Comparison of ENCODE assay signal across 12 mouse cellular contexts in genomic region chr1:24248294-24249104, GRCm38 (mm10).
DNase-seq lines count a peak whose midpoint lies in the region; ATAC-seq and TF ChIP-seq lines count a peak whose summit lies in the region.
"Had no signal": no experiment of that assay in that cellular context is flagged by ENCODE, and none has a peak within 500 bp of the region (broad histone marks: within the 10 kb centered on the region; RNA-seq: fewer than 3 reads in every experiment).

No protein-coding gene starts in this region.

- TF ChIP-seq RAD21 in CH12.LX (IDR thresholded peaks at IDR 0.05; ENCODE audit: low read depth, low read length) = no peak

- TF ChIP-seq POLR2A in CH12.LX (IDR thresholded peaks at IDR 0.05; ENCODE audit: low read depth, low read length) = no peak

- H3K36me3 ChIP-seq in embryonic facial prominence, embryonic 11.5 days (replicated peaks; ENCODE audit: control insufficient read depth, insufficient read depth, low read depth, low read length) = no peaks in the 10 kb centered on the region
- peaks cover 8% of the 10 kb centered on the region for H3K36me3 ChIP-seq in embryonic facial prominence, embryonic 10.5 days (replicated peaks)
- no peaks in the 10 kb centered on the region for H3K36me3 ChIP-seq in CH12.LX (replicated peaks in 1 of 2; ENCODE audit: control insufficient read depth in 1 of 2, insufficient read depth in 1 of 2, low read length in 1 of 2)
- H3K36me3 ChIP-seq in forebrain, embryonic 14.5 days (ENCODE audit: control insufficient read depth, insufficient read depth, low read length) = no peaks in the 10 kb centered on the region
- H3K36me3 ChIP-seq in midbrain, embryonic 12.5 days = no peaks in the 10 kb centered on the region
- H3K36me3 ChIP-seq: heart, embryonic 10.5 days had no signal

- H3K27me3 ChIP-seq in embryonic facial prominence, embryonic 11.5 days (ENCODE audit: control insufficient read depth, insufficient read depth, low read length) = no peaks in the 10 kb centered on the region
- H3K27me3 ChIP-seq in embryonic facial prominence, embryonic 10.5 days (replicated peaks; ENCODE audit: low read depth, poor library complexity, severe bottlenecking) = no peaks in the 10 kb centered on the region
- H3K27me3 ChIP-seq in CH12.LX (replicated peaks) = no peaks in the 10 kb centered on the region
- H3K27me3 ChIP-seq in forebrain, embryonic 14.5 days (replicated peaks; ENCODE audit: control insufficient read depth, insufficient read depth, low read length) = no peaks in the 10 kb centered on the region
- no peaks in the 10 kb centered on the region for H3K27me3 ChIP-seq in midbrain, embryonic 12.5 days

- peak; percentile 67 for TF ChIP-seq EP300 in CH12.LX (IDR thresholded peaks at IDR 0.05; ENCODE audit: low read length)

- no peaks in the 10 kb centered on the region for H3K4me1 ChIP-seq in embryonic facial prominence, embryonic 11.5 days (ENCODE audit: control insufficient read depth, insufficient read depth, low read length)
- peaks cover 4% of the 10 kb centered on the region; the same call in 1 of the 2 replicates for H3K4me1 ChIP-seq in embryonic facial prominence, embryonic 10.5 days
- peaks cover 0 to 11% of the 10 kb centered on the region in 2 experiments; a peak in 2 of 4 replicates for H3K4me1 ChIP-seq in CH12.LX (ENCODE audit: control insufficient read depth in 1 of 2, insufficient read depth in 2 of 2)
- peaks cover 5% of the 10 kb centered on the region; the same call in 1 of the 2 replicates for H3K4me1 ChIP-seq in forebrain, embryonic 14.5 days (ENCODE audit: control insufficient read depth, insufficient read depth, low read length)
- H3K4me1 ChIP-seq in midbrain, embryonic 12.5 days = peaks cover 7% of the 10 kb centered on the region; the same call in 1 of the 2 replicates
- H3K4me1 ChIP-seq: heart, embryonic 10.5 days had no signal

- ATAC-seq in embryonic facial prominence, embryonic 11.5 days (replicated peaks; ENCODE audit: insufficient number of reproducible peaks, low FRiP score, low TSS enrichment, low read depth) = 0 out of 2 replicates have a peak, but pooled peaks have one; percentile 22
- ATAC-seq in forebrain, embryonic 14.5 days = peak; percentile 54
- ATAC-seq in midbrain, embryonic 12.5 days (ENCODE audit: low FRiP score, low read depth) = peak; percentile 57
- ATAC-seq: inflammation-experienced regulatory T-cells, adult 6 months had no signal

- TF ChIP-seq CTCF in CH12.LX (conservative IDR thresholded peaks at IDR 0.05 in 1 of 2, IDR thresholded peaks at IDR 0.05 in 1 of 2; ENCODE audit: low read depth in 2 of 2, low read length in 2 of 2) = no peak

- H3K9me3 ChIP-seq in embryonic facial prominence, embryonic 11.5 days (replicated peaks; ENCODE audit: control insufficient read depth, low read length) = no peaks in the 10 kb centered on the region
- no peaks in the 10 kb centered on the region for H3K9me3 ChIP-seq in embryonic facial prominence, embryonic 10.5 days
- H3K9me3 ChIP-seq in CH12.LX (replicated peaks; ENCODE audit: low read length) = no peaks in the 10 kb centered on the region
- H3K9me3 ChIP-seq in forebrain, embryonic 14.5 days (replicated peaks; ENCODE audit: control insufficient read depth, low read length) = no peaks in the 10 kb centered on the region
- no peaks in the 10 kb centered on the region for H3K9me3 ChIP-seq in midbrain, embryonic 12.5 days
- H3K9me3 ChIP-seq: heart, embryonic 10.5 days had no signal

- WGBS in embryonic facial prominence, embryonic 11.5 days = 74% methylated on average over 10 of the region's 10 CpGs
- 78% methylated on average over 10 of the region's 10 CpGs for WGBS in embryonic facial prominence, embryonic 10.5 days
- WGBS in forebrain, embryonic 14.5 days = 73% methylated on average over 10 of the region's 10 CpGs
- WGBS in midbrain, embryonic 12.5 days = 78% methylated on average over 10 of the region's 10 CpGs

- H3K4me2 ChIP-seq in embryonic facial prominence, embryonic 11.5 days (ENCODE audit: low read depth, low read length) = no peak overlapping the region
- H3K4me2 ChIP-seq in CH12.LX (ENCODE audit: insufficient read depth, low read depth, poor library complexity, severe bottlenecking) = peak overlapping the region; percentile 18; the same call in 1 of the 2 replicates
- H3K4me2 ChIP-seq in forebrain, embryonic 14.5 days (ENCODE audit: low read length) = no peak overlapping the region
- H3K4me2 ChIP-seq in midbrain, embryonic 12.5 days (replicated peaks) = no peak overlapping the region

- DNase-seq in embryonic facial prominence, embryonic 11.5 days (ENCODE audit: low spot score) = no peak
- DNase-seq in embryonic facial prominence, embryonic 10.5 days (ENCODE audit: low spot score) = no peak
- peak; percentile 18 for DNase-seq in CH12.LX (ENCODE audit: extremely low read depth)
- DNase-seq in forebrain, embryonic 14.5 days (ENCODE audit: low spot score) = no peak
- no peak for DNase-seq in gastrocnemius, adult 18-20 months (ENCODE audit: low spot score)
- DNase-seq in lung, postnatal 4 days = no peak
- DNase-seq in heart, adult 11 months = no peak
- DNase-seq: adrenal gland, adult 2 months; thymus, postnatal 36 days had no signal

- H3K9ac ChIP-seq in embryonic facial prominence, embryonic 11.5 days (replicated peaks; ENCODE audit: low read length) = no peak overlapping the region
- no peak overlapping the region for H3K9ac ChIP-seq in CH12.LX (ENCODE audit: insufficient read depth, low read depth)
- 0 out of 2 replicates have a peak overlapping the region, but pooled peaks have one; percentile 4 for H3K9ac ChIP-seq in forebrain, embryonic 14.5 days (ENCODE audit: low read length)
- H3K9ac ChIP-seq in midbrain, embryonic 12.5 days (replicated peaks) = no peak overlapping the region

- H3K79me2 ChIP-seq in CH12.LX (replicated peaks; ENCODE audit: control insufficient read depth, extremely low read depth, insufficient read depth, poor library complexity, severe bottlenecking) = no peaks in the 10 kb centered on the region

- dilution Hi-C loops in CH12.LX (cut with MboI; ENCODE audit: extremely low pct_ligation_motif_present, extremely low pct_unique_long_range_greater_than_20kb, low sequenced_read_pairs) = no loop called here

- no peak overlapping the region for H3K4me3 ChIP-seq in embryonic facial prominence, embryonic 11.5 days (ENCODE audit: low read depth, low read length)
- no peak overlapping the region for H3K4me3 ChIP-seq in embryonic facial prominence, embryonic 10.5 days
- no peak overlapping the region for H3K4me3 ChIP-seq in CH12.LX (replicated peaks in 1 of 3; ENCODE audit: low read depth in 2 of 3, low read length in 2 of 3, poor library complexity in 1 of 3)
- H3K4me3 ChIP-seq in forebrain, embryonic 14.5 days (ENCODE audit: low read depth, low read length) = no peak overlapping the region
- H3K4me3 ChIP-seq in midbrain, embryonic 12.5 days = no peak overlapping the region
- H3K4me3 ChIP-seq: heart, embryonic 10.5 days had no signal

- no peak overlapping the region for H3K27ac ChIP-seq in embryonic facial prominence, embryonic 11.5 days (replicated peaks; ENCODE audit: low read depth, low read length)
- H3K27ac ChIP-seq in embryonic facial prominence, embryonic 10.5 days (replicated peaks) = no peak overlapping the region
- no peak overlapping the region for H3K27ac ChIP-seq in CH12.LX (ENCODE audit: insufficient read depth, low read depth)
- peak overlapping the region; percentile 31; the same call in 1 of the 2 replicates for H3K27ac ChIP-seq in forebrain, embryonic 14.5 days (ENCODE audit: low read depth, low read length)
- H3K27ac ChIP-seq in midbrain, embryonic 12.5 days (replicated peaks) = no peak overlapping the region
- H3K27ac ChIP-seq: heart, embryonic 10.5 days had no signal

- in situ Hi-C loops in CH12.LX (cut with MboI; ENCODE audit: low pct_ligation_motif_present, low pct_unique_long_range_greater_than_20kb, low sequenced_read_pairs) = no loop called here

TF ChIP-seq in CH12.LX, 34 proteins besides CTCF, POLR2A, EP300 and RAD21:
- no peak for TF ChIP-seq MAFK (IDR thresholded peaks at IDR 0.05; ENCODE audit: insufficient replicate concordance, low read length)
- peak; percentile 38; the same call in 1 of the 2 replicates for TF ChIP-seq IRF4 (IDR thresholded peaks at IDR 0.05; ENCODE audit: low read depth, low read length)
